Mouse (Mus musculus): ENCODE measurements around the gene Shld1.

The Shld1 gene

GRCm38 (mm10) chr2:132686756-132687737, at the start of gene Shld1:
Shld1 (plus strand) TSS chr2:132686931.
- DNase-seq = peak; percentile 97

- no peak for DNase-seq
Measured at GRCm38 (mm10) chr2:132638306-132638705, 48.4 kb upstream of the Shld1 start.

GRCm38 (mm10) chr2:132639337-132639736, 47.4 kb upstream of the Shld1 start:
- no peak for DNase-seq

- DNase-seq = no peak
Measured at GRCm38 (mm10) chr2:132641196-132641595, 45.5 kb upstream of the Shld1 start.

GRCm38 (mm10) chr2:132643161-132643560, 43.6 kb upstream of the Shld1 start:
- no peak for DNase-seq

GRCm38 (mm10) chr2:132646856-132647745, 39.6 kb upstream of the Shld1 start:
- DNase-seq = peak; percentile 13

- DNase-seq = no peak
Measured at GRCm38 (mm10) chr2:132649352-132649870, 37.3 kb upstream of the Shld1 start.

- peak; percentile 30 for DNase-seq
Measured at GRCm38 (mm10) chr2:132650546-132650945, 36.2 kb upstream of the Shld1 start.

GRCm38 (mm10) chr2:132652476-132652875, 34.3 kb upstream of the Shld1 start:
- DNase-seq = peak; percentile 55

GRCm38 (mm10) chr2:132654834-132655495, 31.8 kb upstream of the Shld1 start:
- no peak for DNase-seq

- DNase-seq = no peak
Measured at GRCm38 (mm10) chr2:132657186-132657585, 29.5 kb upstream of the Shld1 start.

GRCm38 (mm10) chr2:132658412-132659120, 28.2 kb upstream of the Shld1 start:
- DNase-seq = no peak

- DNase-seq = no peak
Measured at GRCm38 (mm10) chr2:132669091-132669490, 17.6 kb upstream of the Shld1 start.

GRCm38 (mm10) chr2:132670290-132670689, 16.4 kb upstream of the Shld1 start:
- no peak for DNase-seq

- no peak for DNase-seq
Measured at GRCm38 (mm10) chr2:132672121-132672520, 14.6 kb upstream of the Shld1 start.

- DNase-seq = no peak
Measured at GRCm38 (mm10) chr2:132676111-132676510, 10.6 kb upstream of the Shld1 start.

- DNase-seq = no peak
Measured at GRCm38 (mm10) chr2:132685001-132685400, 1.7 kb upstream of the Shld1 start.

- no peak for DNase-seq
Measured at GRCm38 (mm10) chr2:132688611-132689021, 1.9 kb downstream of the Shld1 start.

GRCm38 (mm10) chr2:132689188-132689568, 2.4 kb downstream of the Shld1 start:
- no peak for DNase-seq

GRCm38 (mm10) chr2:132689569-132690231, 3.0 kb downstream of the Shld1 start:
- DNase-seq = peak; percentile 66

GRCm38 (mm10) chr2:132691731-132692130, 5.0 kb downstream of the Shld1 start:
- DNase-seq = no peak

All from kidney, adult 9 months (tissue).